Mouse (Mus musculus): ENCODE measurements at regions not wholly inside any gene's neighbourhood (a gene's known extent, or its start where the extent isn't known, plus 50 kb on each side); places are given as distances from the start of the nearest gene placed in this dataset.

- no peak overlapping the region for H3K4me3 ChIP-seq
- peaks cover 24% of the 10 kb centered on the region for H3K27me3 ChIP-seq (ENCODE audit: control insufficient read depth, insufficient read depth, insufficient read length)
- no peaks in the 10 kb centered on the region for H3K36me3 ChIP-seq (ENCODE audit: control insufficient read depth, insufficient read depth)
- no peak overlapping the region for H3ac ChIP-seq (ENCODE audit: control insufficient read depth, insufficient read length)
- H3K4me2 ChIP-seq (ENCODE audit: low read depth): no peak overlapping the region
- no peaks in the 10 kb centered on the region for H3K79me2 ChIP-seq (ENCODE audit: control insufficient read depth, insufficient read depth)
- no peak for TF ChIP-seq CEBPB (IDR thresholded peaks at IDR 0.05; ENCODE audit: insufficient read depth, poor library complexity, severe bottlenecking)
Observed at GRCm38 (mm10) chr6:99991079-99991478, 264.9 kb upstream of the Prok2 start.

- Histone ChIP-seq H3ac (ENCODE audit: control insufficient read depth, insufficient read length) (no peak overlapping the region), H3K79me2 (ENCODE audit: control insufficient read depth, insufficient read depth) (no peaks in the 10 kb centered on the region), H3K4me2 (ENCODE audit: low read depth) (no peak overlapping the region), H3K36me3 (ENCODE audit: control insufficient read depth, insufficient read depth) (no peaks in the 10 kb centered on the region), H3K4me3 (no peak overlapping the region), H3K27me3 (ENCODE audit: control insufficient read depth, insufficient read depth, insufficient read length) (peaks cover 25% of the 10 kb centered on the region)
- TF ChIP-seq REST (IDR thresholded peaks at IDR 0.05; ENCODE audit: insufficient read depth, insufficient read length): no peak
- TF ChIP-seq SRF (IDR thresholded peaks at IDR 0.05; ENCODE audit: control insufficient read depth, insufficient read length, low read depth): no peak
- TF ChIP-seq MYOD1 (IDR thresholded peaks at IDR 0.05; ENCODE audit: control insufficient read depth in 1 of 3, insufficient read length in 2 of 3, low read depth in 2 of 3): no peak
- no peak for TF ChIP-seq TCF3 (IDR thresholded peaks at IDR 0.05; ENCODE audit: insufficient read length, low read depth)
- TF ChIP-seq TCF12 (IDR thresholded peaks at IDR 0.05; ENCODE audit: insufficient read depth, poor library complexity, severe bottlenecking): no peak
- no peak for TF ChIP-seq CEBPB (IDR thresholded peaks at IDR 0.05; ENCODE audit: insufficient read depth, poor library complexity, severe bottlenecking)
- TF ChIP-seq MYOG (IDR thresholded peaks at IDR 0.05; ENCODE audit: control insufficient read depth in 1 of 3, insufficient read depth in 1 of 3, insufficient read length in 2 of 3, low read depth in 2 of 3): no peak
- no peak for TF ChIP-seq POLR2AphosphoS2 (IDR thresholded peaks at IDR 0.05; ENCODE audit: insufficient read length, low read depth)
- no peak for TF ChIP-seq E2F4 (IDR thresholded peaks at IDR 0.05; ENCODE audit: insufficient read depth)
- no peak for TF ChIP-seq MAX (IDR thresholded peaks at IDR 0.05; ENCODE audit: low read depth)
- no peak for TF ChIP-seq USF1 (IDR thresholded peaks at IDR 0.05; ENCODE audit: low read depth)
- no peak for TF ChIP-seq POLR2A (IDR thresholded peaks at IDR 0.05; ENCODE audit: insufficient read length, low read depth)
Observed at GRCm38 (mm10) chr6:99990604-99991003, 264.4 kb upstream of the Prok2 start.

GRCm38 (mm10) chr6:99986449-99986848, 260.3 kb upstream of the Prok2 start:
- Histone ChIP-seq H3K4me3 (no peak overlapping the region), H3K4me2 (ENCODE audit: low read depth) (no peak overlapping the region), H3ac (ENCODE audit: control insufficient read depth, insufficient read length) (no peak overlapping the region), H3K27me3 (ENCODE audit: control insufficient read depth, insufficient read depth, insufficient read length) (peaks cover 29% of the 10 kb centered on the region), H3K36me3 (ENCODE audit: control insufficient read depth, insufficient read depth) (no peaks in the 10 kb centered on the region), H3K79me2 (ENCODE audit: control insufficient read depth, insufficient read depth) (no peaks in the 10 kb centered on the region)
- no peak for TF ChIP-seq MYOG (IDR thresholded peaks at IDR 0.05; ENCODE audit: control insufficient read depth in 1 of 3, insufficient read depth in 1 of 3, insufficient read length in 2 of 3, low read depth in 2 of 3)
- no peak for TF ChIP-seq E2F4 (IDR thresholded peaks at IDR 0.05; ENCODE audit: insufficient read depth)
- TF ChIP-seq MAX (IDR thresholded peaks at IDR 0.05; ENCODE audit: low read depth): no peak
- TF ChIP-seq POLR2AphosphoS2 (IDR thresholded peaks at IDR 0.05; ENCODE audit: insufficient read length, low read depth): no peak
- no peak for TF ChIP-seq TCF12 (IDR thresholded peaks at IDR 0.05; ENCODE audit: insufficient read depth, poor library complexity, severe bottlenecking)
- no peak for TF ChIP-seq TCF3 (IDR thresholded peaks at IDR 0.05; ENCODE audit: insufficient read length, low read depth)

GRCm38 (mm10) chr6:99985322-99985721, 259.1 kb upstream of the Prok2 start:
- no peak for TF ChIP-seq TCF3 (IDR thresholded peaks at IDR 0.05; ENCODE audit: insufficient read length, low read depth)
- TF ChIP-seq CEBPB (IDR thresholded peaks at IDR 0.05; ENCODE audit: insufficient read depth, poor library complexity, severe bottlenecking): no peak
- TF ChIP-seq REST (IDR thresholded peaks at IDR 0.05; ENCODE audit: insufficient read depth, insufficient read length): no peak
- no peak for TF ChIP-seq E2F4 (IDR thresholded peaks at IDR 0.05; ENCODE audit: insufficient read depth)
- no peak for TF ChIP-seq POLR2AphosphoS2 (IDR thresholded peaks at IDR 0.05; ENCODE audit: insufficient read length, low read depth)
- TF ChIP-seq USF1 (IDR thresholded peaks at IDR 0.05; ENCODE audit: low read depth): no peak
- TF ChIP-seq MYOG (IDR thresholded peaks at IDR 0.05; ENCODE audit: control insufficient read depth in 1 of 3, insufficient read depth in 1 of 3, insufficient read length in 2 of 3, low read depth in 2 of 3): no peak
- TF ChIP-seq TCF12 (IDR thresholded peaks at IDR 0.05; ENCODE audit: insufficient read depth, poor library complexity, severe bottlenecking): no peak
- TF ChIP-seq POLR2A (IDR thresholded peaks at IDR 0.05; ENCODE audit: insufficient read length, low read depth): no peak
- TF ChIP-seq MAX (IDR thresholded peaks at IDR 0.05; ENCODE audit: low read depth): no peak
- Histone ChIP-seq H3K4me3 (no peak overlapping the region), H3K79me2 (ENCODE audit: control insufficient read depth, insufficient read depth) (no peaks in the 10 kb centered on the region), H3K4me2 (ENCODE audit: low read depth) (peak overlapping the region; percentile 49), H3K36me3 (ENCODE audit: control insufficient read depth, insufficient read depth) (no peaks in the 10 kb centered on the region), H3K27me3 (ENCODE audit: control insufficient read depth, insufficient read depth, insufficient read length) (peaks cover 34% of the 10 kb centered on the region), H3ac (ENCODE audit: control insufficient read depth, insufficient read length) (no peak overlapping the region)

GRCm38 (mm10) chr6:99984856-99985224, 258.6 kb upstream of the Prok2 start:
- peak overlapping the region; percentile 49 for H3K4me2 ChIP-seq (ENCODE audit: low read depth)
- TF ChIP-seq SRF (IDR thresholded peaks at IDR 0.05; ENCODE audit: control insufficient read depth, insufficient read length, low read depth) (no peak), E2F4 (IDR thresholded peaks at IDR 0.05; ENCODE audit: insufficient read depth) (no peak), TCF12 (IDR thresholded peaks at IDR 0.05; ENCODE audit: insufficient read depth, poor library complexity, severe bottlenecking) (no peak), POLR2A (IDR thresholded peaks at IDR 0.05; ENCODE audit: insufficient read length, low read depth) (no peak)
- no peak overlapping the region for H3ac ChIP-seq (ENCODE audit: control insufficient read depth, insufficient read length)
- H3K27me3 ChIP-seq (ENCODE audit: control insufficient read depth, insufficient read depth, insufficient read length): peaks cover 34% of the 10 kb centered on the region
- H3K4me3 ChIP-seq: no peak overlapping the region
- no peaks in the 10 kb centered on the region for H3K36me3 ChIP-seq (ENCODE audit: control insufficient read depth, insufficient read depth)
- no peaks in the 10 kb centered on the region for H3K79me2 ChIP-seq (ENCODE audit: control insufficient read depth, insufficient read depth)
